Mouse (Mus musculus) c-Kit-negative CD71-positive TER-119-positive erythroid progenitor cells, embryonic 14.5 days (primary cell): Measurements from ENCODE around the gene Spaca1.
"Not testable (repeated sequence)": the region's sequence is repeated elsewhere in the genome, so short reads cannot be mapped to it uniquely, and the experiment has no call there.

ENCODE experiments used
- DNase-seq: peaks from one replicate; pipeline ENCODE4 v3.0.0-alpha.2; 2013; ENCODE audit warnings: low read depth, low spot score

Gene Spaca1

GRCm38 (mm10) chr4:34049571-34050255, at the start of gene Spaca1:
TSS of gene Spaca1 (minus strand) at chr4:34050191.
- no peak for DNase-seq

- not testable (repeated sequence) for DNase-seq
These were observed 37.3 kb upstream of the Spaca1 start for GRCm38 (mm10) chr4:34087286-34087685.

- no peak for DNase-seq
These were observed 31.1 kb upstream of the Spaca1 start for GRCm38 (mm10) chr4:34081064-34081463.

- DNase-seq = no peak
These were observed 19.0 kb upstream of the Spaca1 start for GRCm38 (mm10) chr4:34069002-34069401.

GRCm38 (mm10) chr4:34058320-34058719, 8.3 kb upstream of the Spaca1 start:
- DNase-seq = no peak

GRCm38 (mm10) chr4:34026771-34027170, 23.2 kb downstream of the Spaca1 start:
- DNase-seq = no peak

- DNase-seq = no peak
These were observed 28.5 kb downstream of the Spaca1 start for GRCm38 (mm10) chr4:34021456-34021855.

GRCm38 (mm10) chr4:33996382-33996781, 53.6 kb downstream of the Spaca1 start:
- DNase-seq = no peak

GRCm38 (mm10) chr4:33992687-33993086, 57.3 kb downstream of the Spaca1 start:
- no peak for DNase-seq

GRCm38 (mm10) chr4:33988466-33989089, 61.4 kb downstream of the Spaca1 start:
- no peak for DNase-seq
